Mouse (Mus musculus) embryonic stem cell, embryonic (primary cell): Measurements from ENCODE around the gene Mapkbp1.

Source experiments
- CTCF ChIA-PET, 4 experiments: fragments of 300-600 bp in 2 of 4; fragments of 350-600 bp in 2 of 4; sonication (Branson Sonifier 250); formaldehyde crosslinking; loops; one replicate each; lab custom pipeline; 2022; ENCODE audit warnings: inconsistent platforms in 2 of 4; lab: Charles Lee
- POLR2A ChIA-PET, 4 experiments: fragments of 300-600 bp in 2 of 4; fragments of 350-600 bp in 2 of 4; sonication (Branson Sonifier 250); formaldehyde crosslinking; loops; one replicate each; lab custom pipeline; 2022; ENCODE audit warnings: antibody characterized with exemption in 4 of 4, inconsistent platforms in 1 of 4; lab: Charles Lee

Gene Mapkbp1

DNA sequence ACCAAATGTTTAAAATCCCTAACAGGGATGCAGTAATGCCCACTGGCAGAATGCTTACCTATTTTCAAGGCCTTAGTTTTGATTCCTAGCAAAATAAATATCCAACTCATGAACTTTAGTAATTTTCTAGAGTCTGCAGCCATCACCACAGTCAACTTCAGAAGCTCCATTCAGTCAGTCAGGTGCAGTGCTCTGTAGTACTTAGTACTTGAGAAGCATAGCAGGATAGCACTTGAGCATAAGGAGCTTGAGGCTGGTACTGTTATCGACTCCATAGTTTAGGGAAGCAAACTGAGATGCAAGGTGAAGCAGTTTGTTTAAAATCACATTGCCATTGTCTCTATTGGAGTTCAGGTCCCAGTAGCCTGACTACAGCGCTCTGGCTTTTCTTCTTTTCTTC, 27.2 kb downstream of the Mapkbp1 start:
- ChIA-PET POLR2A (interaction anchor here in 2 of 4 experiments (1.1 to 1.2 kb wide), 2 partner anchors 27 to 69 kb away, joined by 3 read pairs; partner anchors contain the start of gene Mapkbp1 (in 1 of the 2)), CTCF (interaction anchor here in 1 of 4 experiments (0.6 kb wide), 1 partner anchor 1470 kb away, joined by 3 read pairs; no protein-coding TSS in a partner anchor)

- POLR2A ChIA-PET: interaction anchor here in 3 of 4 experiments (0.5 to 1.7 kb wide), 12 partner anchors 9 to 479 kb away, joined by 3 to 6 read pairs (median 4); partner anchors contain the start of gene Mga (in 1 of the 3)
- CTCF ChIA-PET: interaction anchor here (0.6 to 1.0 kb wide), 6 partner anchors 8 to 86 kb away, joined by 3 to 7 read pairs (median 4); no protein-coding TSS in a partner anchor
These were observed 28.5 kb downstream of the Mapkbp1 start for GRCm38 (mm10) chr2:120000882-120001584.

GRCm38 (mm10) chr2:120001956-120002355, 29.5 kb downstream of the Mapkbp1 start:
- ChIA-PET POLR2A (interaction anchor here in 3 of 4 experiments (0.6 to 1.7 kb wide), 12 partner anchors 8 to 348 kb away, joined by 3 to 6 read pairs (median 3); partner anchors contain the start of gene Mga (in 1 of the 3)), CTCF (interaction anchor here in 3 of 4 experiments (0.6 to 1.1 kb wide), 7 partner anchors 20 to 1071 kb away, joined by 3 to 15 read pairs (median 6); no protein-coding TSS in a partner anchor)

DNA sequence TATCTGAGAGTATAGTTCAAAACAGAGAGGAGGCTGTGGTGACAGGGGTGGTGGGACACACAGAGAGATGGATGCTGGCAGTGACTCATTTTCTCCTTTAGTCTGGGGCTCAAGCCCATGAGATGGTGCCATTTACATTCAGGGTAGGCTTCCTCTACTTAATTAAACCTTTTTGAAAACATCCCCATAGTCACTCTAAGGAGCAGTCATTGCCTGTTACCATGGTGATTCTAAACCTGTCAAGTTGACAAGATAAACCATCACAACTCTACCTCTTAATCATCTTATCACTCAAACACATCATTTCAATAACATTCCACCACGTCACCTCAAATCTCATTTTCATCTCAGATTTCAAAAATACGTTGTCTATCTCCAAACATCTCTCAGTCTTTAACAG, 31.5 kb downstream of the Mapkbp1 start:
- ChIA-PET POLR2A (interaction anchor here in 1 of 4 experiments (0.9 kb wide), 1 partner anchor 14 kb away, joined by 3 read pairs; no protein-coding TSS in a partner anchor), CTCF (no interaction called here)

DNA sequence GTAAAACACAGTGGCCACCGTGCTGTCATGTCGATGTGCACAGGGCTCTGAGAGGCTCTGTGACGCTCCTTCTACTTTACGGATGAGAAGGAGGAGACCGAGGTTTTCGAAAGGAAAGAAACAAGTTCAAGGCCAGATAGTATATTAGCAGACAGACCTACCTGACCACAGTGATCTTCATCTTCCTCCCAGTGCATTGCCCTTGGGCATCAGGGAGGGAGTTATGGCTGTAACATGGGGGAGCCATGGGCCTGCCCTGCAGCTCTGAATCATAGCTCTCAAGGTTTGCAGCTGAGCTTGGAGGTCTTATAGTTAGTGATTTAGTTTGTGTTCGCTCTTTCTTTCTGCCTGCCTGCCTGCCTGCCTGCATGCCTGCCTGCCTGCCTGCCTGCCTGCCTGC, 34.2 kb downstream of the Mapkbp1 start:
- ChIA-PET POLR2A (interaction anchor here in 1 of 4 experiments (2.0 to 2.3 kb wide), 2 partner anchors 8 to 20 kb away, joined by 6 to 13 read pairs; no protein-coding TSS in a partner anchor), CTCF (interaction anchor here (1.1 to 1.7 kb wide), 4 partner anchors 20 to 121 kb away, joined by 3 to 5 read pairs (median 4); no protein-coding TSS in a partner anchor)

DNA sequence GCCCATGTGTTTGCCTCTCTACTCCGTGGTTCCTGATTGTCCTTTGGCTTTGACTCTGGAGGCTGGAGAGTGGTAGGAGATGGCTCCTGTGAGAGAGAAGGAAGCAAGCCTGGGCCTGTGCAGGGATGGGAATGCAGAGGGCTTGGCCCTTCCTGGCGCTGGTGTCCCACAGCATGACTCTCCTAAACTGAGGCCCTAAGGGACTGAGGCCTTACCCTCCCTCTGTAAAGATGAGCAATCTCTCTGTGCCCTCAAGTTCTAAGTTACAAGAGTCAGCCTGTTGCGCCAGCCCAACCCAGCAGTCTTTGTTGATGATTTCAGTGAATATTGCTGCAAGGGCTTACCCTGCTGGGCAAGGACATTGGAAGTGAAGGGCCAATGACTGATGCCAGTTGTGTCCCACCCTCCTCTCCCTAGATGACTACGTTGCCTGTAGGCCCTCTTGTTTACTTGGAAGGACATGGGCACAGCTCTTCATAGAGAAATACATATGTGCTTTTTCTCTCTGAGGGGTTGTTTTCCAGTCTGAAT, 35.2 kb downstream of the Mapkbp1 start:
- POLR2A ChIA-PET: interaction anchor here in 1 of 4 experiments (0.5 kb wide), 1 partner anchor 531 kb away, joined by 3 read pairs; no protein-coding TSS in a partner anchor
- CTCF ChIA-PET: no interaction called here

DNA sequence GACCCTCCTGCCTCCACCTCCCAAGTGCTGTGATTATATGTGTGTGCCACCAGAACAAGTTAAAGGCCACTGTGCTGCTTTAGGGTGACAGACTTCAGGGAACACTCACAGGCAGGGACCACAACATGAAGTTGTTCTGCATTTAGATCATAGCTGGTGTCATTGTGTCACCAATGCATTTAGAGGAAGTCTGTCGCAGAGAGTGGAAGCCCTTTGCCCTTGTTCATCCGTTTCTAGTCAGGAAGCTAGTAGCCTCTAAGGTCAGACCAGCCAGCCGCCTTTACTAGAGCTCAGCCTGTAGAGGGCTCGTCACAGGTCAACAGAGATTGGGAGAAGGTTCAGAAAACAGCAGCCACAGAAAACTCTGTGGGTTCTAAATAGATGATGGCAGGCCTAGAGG, 36.2 kb downstream of the Mapkbp1 start:
- CTCF ChIA-PET: interaction anchor here in 2 of 4 experiments (0.6 to 1.1 kb wide), 3 partner anchors 8 to 561 kb away, joined by 3 to 4 read pairs (median 3); no protein-coding TSS in a partner anchor
- POLR2A ChIA-PET: interaction anchor here in 2 of 4 experiments (0.6 to 4.9 kb wide), 4 partner anchors 12 to 202 kb away, joined by 3 to 33 read pairs (median 3); partner anchors contain the start of gene Mapkbp1 (in 1 of the 2)

GRCm38 (mm10) chr2:120011462-120012200, 39.1 kb downstream of the Mapkbp1 start:
- ChIA-PET POLR2A (interaction anchor here in 3 of 4 experiments (0.6 to 4.9 kb wide), 12 partner anchors 9 to 543 kb away, joined by 3 to 33 read pairs (median 3); partner anchors contain the start of gene Mapkbp1 (in 2 of the 3)), CTCF (interaction anchor here (0.6 to 4.5 kb wide), 28 partner anchors 9 to 208 kb away, joined by 3 to 31 read pairs (median 4); partner anchors contain the start of gene Mapkbp1 (in 2 of the 4))

DNA sequence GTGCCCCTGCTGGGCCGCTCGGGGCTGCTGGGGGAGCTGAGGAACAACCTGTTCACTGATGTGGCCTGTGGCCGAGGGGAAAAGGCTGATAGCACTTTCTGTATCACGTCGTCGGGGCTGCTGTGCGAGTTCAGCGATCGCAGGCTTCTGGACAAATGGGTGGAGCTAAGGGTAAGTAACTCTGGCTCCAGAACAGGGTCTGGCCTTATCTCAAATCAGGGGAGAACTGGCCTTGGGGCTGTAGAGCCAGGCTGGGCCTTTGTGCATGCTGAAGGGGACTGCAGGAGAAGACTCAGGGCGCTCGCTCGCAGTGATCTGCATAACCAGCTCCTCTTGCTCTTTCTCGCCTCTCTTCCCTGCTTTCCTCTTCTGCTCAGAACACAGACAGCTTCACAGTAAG, 40.4 kb downstream of the Mapkbp1 start:
- POLR2A ChIA-PET: interaction anchor here in 1 of 4 experiments (0.7 to 4.9 kb wide), 4 partner anchors 22 to 48 kb away, joined by 3 to 33 read pairs (median 4); partner anchors contain the start of gene Mapkbp1

GRCm38 (mm10) chr2:120013831-120014486, 41.5 kb downstream of the Mapkbp1 start:
- ChIA-PET CTCF (interaction anchor here in 2 of 4 experiments (0.6 to 1.7 kb wide), 3 partner anchors 54 to 152 kb away, joined by 3 read pairs; no protein-coding TSS in a partner anchor), POLR2A (interaction anchor here in 1 of 4 experiments (0.8 to 2.8 kb wide), 4 partner anchors 8 to 28 kb away, joined by 3 to 13 read pairs (median 6); partner anchors contain the start of genes Gm28042 and Jmjd7)

More for the DNA sequence above, 40.4 kb downstream of the Mapkbp1 start:
- CTCF ChIA-PET: interaction anchor here in 1 of 4 experiments (4.5 kb wide), 1 partner anchor 41 kb away, joined by 31 read pairs; the partner anchor contains the start of gene Mapkbp1

DNA sequence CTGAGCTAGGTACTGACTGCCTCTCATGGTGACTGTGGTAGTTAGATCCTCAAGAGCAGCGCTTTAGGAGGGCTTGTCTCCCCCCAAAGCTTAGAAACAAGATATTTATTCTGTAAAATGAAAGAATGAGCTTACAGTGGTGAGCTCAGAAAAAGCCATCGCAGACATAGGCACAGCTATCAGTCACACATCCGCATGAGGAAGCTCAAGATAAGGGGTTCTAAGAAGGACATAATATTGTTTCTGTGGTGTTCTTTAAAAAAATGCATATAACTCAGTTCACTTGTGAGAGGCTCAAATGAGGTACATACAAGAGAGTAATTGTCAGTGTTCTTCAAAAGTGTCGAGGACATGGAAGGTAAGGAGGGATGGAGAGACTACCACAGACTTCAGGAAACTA, 43.4 kb downstream of the Mapkbp1 start:
- ChIA-PET POLR2A (interaction anchor here in 2 of 4 experiments (0.6 to 2.8 kb wide), 8 partner anchors 9 to 81 kb away, joined by 3 to 13 read pairs (median 5); partner anchors contain the start of genes Gm28042 (in 2 of the 2) and Jmjd7 (in 2 of the 2)), CTCF (interaction anchor here in 2 of 4 experiments (1.0 to 1.7 kb wide), 4 partner anchors 52 to 263 kb away, joined by 3 to 4 read pairs (median 3); no protein-coding TSS in a partner anchor)

GRCm38 (mm10) chr2:120017599-120017998, 45.1 kb downstream of the Mapkbp1 start:
- ChIA-PET CTCF (interaction anchor here in 2 of 4 experiments (0.6 to 1.6 kb wide), 2 partner anchors 51 to 57 kb away, joined by 3 to 5 read pairs; no protein-coding TSS in a partner anchor), POLR2A (interaction anchor here in 3 of 4 experiments (0.6 to 2.2 kb wide), 9 partner anchors 10 to 224 kb away, joined by 3 to 12 read pairs (median 3); partner anchors contain the start of genes Gm28042 (in 2 of the 3), Jmjd7 (in 2 of the 3) and Mapkbp1 (in 1 of the 3))

DNA sequence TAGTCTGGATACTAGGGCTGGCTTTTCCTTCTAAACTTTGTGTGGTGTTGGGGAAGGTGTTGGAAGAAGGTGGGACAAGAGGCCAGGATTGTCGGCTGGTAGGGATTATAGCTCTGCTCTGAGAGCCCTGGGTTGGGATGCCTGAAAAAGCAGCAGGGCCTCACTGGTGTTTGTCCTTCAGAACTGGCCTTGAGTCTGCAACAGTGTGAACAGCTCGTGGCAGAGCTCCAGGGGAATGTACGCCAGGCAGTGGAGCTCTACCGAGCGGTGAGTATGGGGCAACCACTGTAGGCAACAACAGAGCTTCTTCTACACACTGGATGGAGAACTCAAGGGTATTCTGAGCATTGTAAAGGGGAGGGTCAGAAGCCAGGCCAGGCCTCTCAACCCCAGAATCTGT, 51.8 kb downstream of the Mapkbp1 start:
- ChIA-PET POLR2A (interaction anchor here in 2 of 4 experiments (0.6 to 2.0 kb wide), 4 partner anchors 9 to 934 kb away, joined by 3 to 5 read pairs (median 4); partner anchors contain the start of gene Pla2g4b (in 1 of the 2)), CTCF (no interaction called here)

DNA sequence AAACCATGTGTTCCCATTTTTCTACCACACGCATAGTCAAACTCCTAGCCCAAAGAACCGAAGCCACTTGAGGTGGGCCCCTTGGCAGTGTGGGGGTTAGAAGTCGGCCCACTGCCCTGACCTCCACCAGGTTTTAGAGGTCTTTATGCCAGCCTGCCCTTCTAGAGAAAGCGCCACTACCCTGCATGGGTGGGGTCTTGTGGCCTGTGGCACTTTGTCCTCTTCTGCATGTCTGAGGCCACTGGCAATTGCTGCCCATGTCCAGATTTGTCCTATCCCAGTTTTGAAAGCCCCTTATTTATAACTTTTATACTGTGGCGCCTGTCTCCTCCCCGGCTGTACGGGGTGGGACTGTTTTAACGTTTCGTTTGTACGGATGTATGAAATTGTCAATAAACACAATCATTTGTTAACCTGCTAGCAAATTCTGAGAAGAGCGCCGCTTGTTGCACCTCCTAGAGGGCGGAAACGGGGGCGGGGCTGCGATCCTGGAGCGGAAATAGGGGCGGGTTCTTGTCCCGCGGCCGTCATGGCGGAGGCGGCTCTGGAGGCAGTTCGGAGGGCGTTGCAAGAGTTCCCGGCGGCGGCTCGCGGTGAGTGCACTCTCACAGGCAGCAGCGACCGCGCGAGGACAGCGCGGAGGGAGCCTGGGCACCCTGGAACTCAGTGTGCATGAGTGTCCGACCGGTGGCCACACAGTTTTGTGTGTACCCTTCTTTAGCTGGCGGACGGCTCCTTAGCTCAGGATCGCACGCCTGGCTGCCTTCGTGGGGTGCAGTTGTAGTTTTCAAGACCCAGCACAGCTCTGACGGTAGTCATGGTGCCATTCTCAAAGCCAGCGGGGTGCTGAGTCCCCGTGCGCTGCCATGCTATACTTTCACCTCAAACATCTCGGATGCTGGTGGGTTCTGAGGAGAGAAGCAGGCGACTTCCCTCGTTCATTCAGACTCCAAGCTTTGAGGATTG, 54.8 kb downstream of the Mapkbp1 start, which contains the start of the genes Jmjd7 and Gm28042:
Jmjd7 (plus strand) TSS at position 500 of the 966 bp plus-strand sequence.
Gm28042 (plus strand) TSS at position 510 of the 966 bp plus-strand sequence.
- POLR2A ChIA-PET: interaction anchor here (0.6 to 3.1 kb wide), 40 partner anchors 9 to 549 kb away, joined by 3 to 12 read pairs (median 4); partner anchors contain the start of genes Mapkbp1 (in 2 of the 4), Ino80 (in 1 of the 4) and Rpap1 (in 1 of the 4)

GRCm38 (mm10) chr2:120027950-120028331, 55.4 kb downstream of the Mapkbp1 start:
- CTCF ChIA-PET: interaction anchor here (0.7 to 1.5 kb wide), 5 partner anchors 33 to 146 kb away, joined by 3 to 5 read pairs (median 4); no protein-coding TSS in a partner anchor

More for the DNA sequence above, 54.8 kb downstream of the Mapkbp1 start, which contains the start of the genes Jmjd7 and Gm28042:
- CTCF ChIA-PET: interaction anchor here (0.6 to 1.5 kb wide), 6 partner anchors 33 to 146 kb away, joined by 3 to 5 read pairs (median 4); no protein-coding TSS in a partner anchor

More at GRCm38 (mm10) chr2:120027950-120028331, 55.4 kb downstream of the Mapkbp1 start:
- POLR2A ChIA-PET: interaction anchor here (0.6 to 3.1 kb wide), 40 partner anchors 8 to 1387 kb away, joined by 3 to 12 read pairs (median 4); partner anchors contain the start of genes Mapkbp1 (in 2 of the 4), Ino80 (in 1 of the 4) and Rpap1 (in 1 of the 4)
